In the genomic region with DNA sequence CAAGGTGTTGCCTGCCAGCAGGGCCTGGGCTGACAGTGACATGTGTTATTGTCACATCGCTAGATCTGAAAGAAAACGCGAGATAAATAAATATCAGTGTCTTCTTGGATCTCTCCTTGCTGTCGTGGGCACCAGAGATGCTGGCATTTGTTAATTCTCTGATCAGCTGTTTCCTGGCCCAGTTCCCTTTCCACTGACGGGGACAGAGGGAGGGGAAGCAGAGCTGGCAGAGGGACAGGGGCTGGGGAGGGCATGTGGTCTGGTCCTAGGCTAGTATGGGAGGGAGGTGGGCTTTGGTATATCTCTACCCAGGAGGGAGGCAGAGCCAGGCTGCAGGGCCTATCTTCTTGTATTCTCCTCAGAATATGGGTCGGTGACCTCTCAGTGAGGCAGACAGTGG, we compare ENCODE assay signal across 22 mouse cellular contexts.
DNase-seq lines count a peak whose midpoint lies in the region; ATAC-seq and TF ChIP-seq lines count a peak whose summit lies in the region.
"Had no signal": no experiment of that assay in that cellular context is flagged by ENCODE, and none has a peak within 500 bp of the region (broad histone marks: within the 10 kb centered on the region; RNA-seq: fewer than 3 reads in every experiment).

No protein-coding gene starts in this region.

- no peak for DNase-seq in embryonic facial prominence, embryonic 10.5 days (ENCODE audit: low spot score)
- no peak for DNase-seq in hindbrain, embryonic 11.5 days (ENCODE audit: low spot score)
- peak; percentile 45 for DNase-seq in midbrain, postnatal 0 days (ENCODE audit: low spot score)
- DNase-seq in midbrain, embryonic 11.5 days (ENCODE audit: low spot score, missing footprints): no peak
- DNase-seq: adrenal gland, postnatal 14 days; cerebellum, adult 2 months; cerebellum, postnatal 36 days; gastrocnemius, adult 2 months; gastrocnemius, postnatal 25 days; heart, postnatal 10 days; heart, postnatal 4 days; kidney, adult 11 months had no signal

- no peak overlapping the region for H3K4me3 ChIP-seq in embryonic facial prominence, embryonic 12.5 days
- no peak overlapping the region for H3K4me3 ChIP-seq in embryonic facial prominence, embryonic 10.5 days
- H3K4me3 ChIP-seq in hindbrain, embryonic 15.5 days: no peak overlapping the region
- H3K4me3 ChIP-seq in hindbrain, embryonic 11.5 days (ENCODE audit: low read depth, low read length): no peak overlapping the region
- H3K4me3 ChIP-seq in midbrain, postnatal 0 days (ENCODE audit: low read depth, low read length): no peak overlapping the region
- no peak overlapping the region for H3K4me3 ChIP-seq in midbrain, embryonic 11.5 days (ENCODE audit: low read depth, low read length)
- H3K4me3 ChIP-seq: embryonic facial prominence, embryonic 15.5 days; erythroblast, embryonic 14.5 days; forebrain, embryonic 10.5 days; gastrocnemius, adult 2 months; heart, embryonic 10.5 days had no signal

- no peak for TF ChIP-seq CTCF in midbrain, postnatal 0 days (IDR thresholded peaks at IDR 0.05)

- no peak overlapping the region for H3K27ac ChIP-seq in embryonic facial prominence, embryonic 12.5 days
- no peak overlapping the region for H3K27ac ChIP-seq in embryonic facial prominence, embryonic 10.5 days (replicated peaks)
- H3K27ac ChIP-seq in hindbrain, embryonic 15.5 days (replicated peaks): no peak overlapping the region
- no peak overlapping the region for H3K27ac ChIP-seq in hindbrain, embryonic 11.5 days (ENCODE audit: low read depth, low read length)
- H3K27ac ChIP-seq in midbrain, postnatal 0 days (ENCODE audit: low read depth, low read length): no peak overlapping the region
- no peak overlapping the region for H3K27ac ChIP-seq in midbrain, embryonic 11.5 days (ENCODE audit: low read depth, low read length)
- H3K27ac ChIP-seq: embryonic facial prominence, embryonic 15.5 days; forebrain, embryonic 10.5 days; gastrocnemius, adult 2 months; heart, embryonic 10.5 days; hindbrain, embryonic 14.5 days had no signal

- H3K4me2 ChIP-seq in embryonic facial prominence, embryonic 12.5 days (replicated peaks): no peak overlapping the region
- H3K4me2 ChIP-seq in hindbrain, embryonic 15.5 days: no peak overlapping the region
- H3K4me2 ChIP-seq in hindbrain, embryonic 11.5 days (replicated peaks; ENCODE audit: low read depth, low read length): no peak overlapping the region
- no peak overlapping the region for H3K4me2 ChIP-seq in midbrain, postnatal 0 days (ENCODE audit: low read depth, low read length, poor library complexity, severe bottlenecking)
- H3K4me2 ChIP-seq in midbrain, embryonic 11.5 days: no peak overlapping the region
- H3K4me2 ChIP-seq: embryonic facial prominence, embryonic 15.5 days; hindbrain, embryonic 14.5 days had no signal

- H3K4me1 ChIP-seq in embryonic facial prominence, embryonic 12.5 days: peaks cover 13% of the 10 kb centered on the region
- H3K4me1 ChIP-seq in embryonic facial prominence, embryonic 10.5 days: peaks cover 24% of the 10 kb centered on the region
- H3K4me1 ChIP-seq in hindbrain, embryonic 15.5 days (replicated peaks): peaks cover 8% of the 10 kb centered on the region
- H3K4me1 ChIP-seq in hindbrain, embryonic 11.5 days (replicated peaks; ENCODE audit: control insufficient read depth, insufficient read depth, low read length): no peaks in the 10 kb centered on the region
- 0 out of 2 replicates have a peak, but pooled peaks cover 2% of the 10 kb centered on the region for H3K4me1 ChIP-seq in midbrain, postnatal 0 days (ENCODE audit: insufficient read depth, low read length)
- no peaks in the 10 kb centered on the region for H3K4me1 ChIP-seq in midbrain, embryonic 11.5 days (ENCODE audit: control insufficient read depth, insufficient read depth, low read length)
- H3K4me1 ChIP-seq: embryonic facial prominence, embryonic 15.5 days had no signal

- ATAC-seq in embryonic facial prominence, embryonic 12.5 days (ENCODE audit: insufficient number of reproducible peaks, insufficient read depth, low FRiP score, low TSS enrichment): 0 out of 2 replicates have a peak, but pooled peaks have one; percentile 22
- 0 out of 2 replicates have a peak, but pooled peaks have one; percentile 27 for ATAC-seq in hindbrain, embryonic 15.5 days (ENCODE audit: low FRiP score, low read depth)
- no peak for ATAC-seq in hindbrain, embryonic 11.5 days (ENCODE audit: low FRiP score)
- ATAC-seq in midbrain, postnatal 0 days (ENCODE audit: low FRiP score): no peak
- no peak for ATAC-seq in midbrain, embryonic 11.5 days (ENCODE audit: low FRiP score)
- ATAC-seq: activated CD4-positive, CD25-positive, alpha-beta regulatory T cell, adult 4 months; Patski had no signal

- H3K9ac ChIP-seq in embryonic facial prominence, embryonic 12.5 days: no peak overlapping the region
- no peak overlapping the region for H3K9ac ChIP-seq in hindbrain, embryonic 15.5 days
- H3K9ac ChIP-seq in hindbrain, embryonic 11.5 days (ENCODE audit: low read depth, low read length): no peak overlapping the region
- no peak overlapping the region for H3K9ac ChIP-seq in midbrain, postnatal 0 days (replicated peaks; ENCODE audit: low read length, poor library complexity, severe bottlenecking)
- no peak overlapping the region for H3K9ac ChIP-seq in midbrain, embryonic 11.5 days (ENCODE audit: low read length)
- H3K9ac ChIP-seq: embryonic facial prominence, embryonic 15.5 days; hindbrain, embryonic 14.5 days had no signal

- WGBS in embryonic facial prominence, embryonic 12.5 days: 74% methylated on average over 6 of the region's 6 CpGs
- 81% methylated on average over 6 of the region's 6 CpGs for WGBS in embryonic facial prominence, embryonic 10.5 days
- WGBS in hindbrain, embryonic 15.5 days: 61% methylated on average over 6 of the region's 6 CpGs
- 76% methylated on average over 6 of the region's 6 CpGs for WGBS in hindbrain, embryonic 11.5 days
- 66% methylated on average over 6 of the region's 6 CpGs for WGBS in midbrain, postnatal 0 days
- WGBS in midbrain, embryonic 11.5 days: 80% methylated on average over 6 of the region's 6 CpGs

- no peaks in the 10 kb centered on the region for H3K27me3 ChIP-seq in embryonic facial prominence, embryonic 12.5 days
- H3K27me3 ChIP-seq in embryonic facial prominence, embryonic 10.5 days (replicated peaks; ENCODE audit: low read depth, poor library complexity, severe bottlenecking): peaks cover 36% of the 10 kb centered on the region; the same call in 1 of the 2 replicates
- H3K27me3 ChIP-seq in hindbrain, embryonic 15.5 days: 0 out of 2 replicates have a peak, but pooled peaks cover 5% of the 10 kb centered on the region
- no peaks in the 10 kb centered on the region for H3K27me3 ChIP-seq in hindbrain, embryonic 11.5 days (ENCODE audit: control insufficient read depth, insufficient read depth, low read length)
- no peaks in the 10 kb centered on the region for H3K27me3 ChIP-seq in midbrain, postnatal 0 days (ENCODE audit: insufficient read depth, low read length)
- no peaks in the 10 kb centered on the region for H3K27me3 ChIP-seq in midbrain, embryonic 11.5 days (ENCODE audit: control insufficient read depth, insufficient read depth, low read length)
- H3K27me3 ChIP-seq: CH12.LX, Patski had no signal

- H3K36me3 ChIP-seq in embryonic facial prominence, embryonic 12.5 days: no peaks in the 10 kb centered on the region
- H3K36me3 ChIP-seq in embryonic facial prominence, embryonic 10.5 days (replicated peaks): no peaks in the 10 kb centered on the region
- H3K36me3 ChIP-seq in hindbrain, embryonic 15.5 days: no peaks in the 10 kb centered on the region
- H3K36me3 ChIP-seq in hindbrain, embryonic 11.5 days (ENCODE audit: control insufficient read depth, insufficient read depth, low read length): no peaks in the 10 kb centered on the region
- H3K36me3 ChIP-seq in midbrain, postnatal 0 days (ENCODE audit: insufficient read depth, low read length): no peaks in the 10 kb centered on the region
- H3K36me3 ChIP-seq in midbrain, embryonic 11.5 days (ENCODE audit: control insufficient read depth, insufficient read depth, low read length): no peaks in the 10 kb centered on the region
- H3K36me3 ChIP-seq: embryonic facial prominence, embryonic 15.5 days; forebrain, embryonic 10.5 days; heart, embryonic 10.5 days had no signal

- H3K9me3 ChIP-seq in embryonic facial prominence, embryonic 12.5 days: no peaks in the 10 kb centered on the region
- no peaks in the 10 kb centered on the region for H3K9me3 ChIP-seq in embryonic facial prominence, embryonic 10.5 days
- H3K9me3 ChIP-seq in hindbrain, embryonic 15.5 days: no peaks in the 10 kb centered on the region
- no peaks in the 10 kb centered on the region for H3K9me3 ChIP-seq in hindbrain, embryonic 11.5 days (ENCODE audit: control insufficient read depth, low read length)
- no peaks in the 10 kb centered on the region for H3K9me3 ChIP-seq in midbrain, postnatal 0 days (ENCODE audit: low read length)
- no peaks in the 10 kb centered on the region for H3K9me3 ChIP-seq in midbrain, embryonic 11.5 days (ENCODE audit: control insufficient read depth, low read length)
- H3K9me3 ChIP-seq: embryonic facial prominence, embryonic 15.5 days; forebrain, embryonic 10.5 days; heart, embryonic 10.5 days had no signal

Comparison
In these comparisons a context has a peak if more than half of its experiments do, and no peak if none do; other contexts are left out.
1. ATAC-seq: peak in embryonic facial prominence, embryonic 12.5 days (single experiment) and hindbrain, embryonic 15.5 days (single experiment); none in hindbrain, embryonic 11.5 days (single experiment), midbrain, postnatal 0 days (single experiment) and midbrain, embryonic 11.5 days (single experiment).